Mouse (Mus musculus) urinary bladder, postnatal 36 days (tissue): ENCODE results near the gene Drg1.
"Not testable (repeated sequence)": the region's sequence is repeated elsewhere in the genome, so short reads cannot be mapped to it uniquely, and the experiment has no call there.

Experiments
- DNase-seq, 2 experiments: peaks; one replicate each; pipeline ENCODE4 v3.0.0; 2022; ENCODE audit warnings: low spot score in 2 of 2, mixed read lengths in 1 of 2

The Drg1 gene

DNA sequence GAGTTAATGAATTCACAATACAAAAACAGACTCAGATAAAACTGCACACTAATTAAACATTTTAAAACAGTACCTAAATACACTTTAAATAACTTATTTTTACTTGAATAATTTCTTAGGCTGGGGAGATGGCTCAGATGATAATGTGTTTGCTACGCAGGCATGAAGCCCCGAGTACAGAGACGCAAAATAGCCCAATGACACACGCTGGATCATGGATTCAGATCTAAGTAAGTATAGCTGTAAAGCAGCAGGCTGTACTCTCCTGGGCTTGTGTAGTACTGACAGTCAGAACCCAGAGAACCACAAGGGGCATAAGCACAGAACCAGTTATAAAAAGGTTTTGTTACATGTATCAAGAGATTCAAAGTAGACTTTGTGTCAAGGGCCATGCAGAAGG lies 99.1 kb downstream of the Drg1 start:
- not testable (repeated sequence) for DNase-seq

DNA sequence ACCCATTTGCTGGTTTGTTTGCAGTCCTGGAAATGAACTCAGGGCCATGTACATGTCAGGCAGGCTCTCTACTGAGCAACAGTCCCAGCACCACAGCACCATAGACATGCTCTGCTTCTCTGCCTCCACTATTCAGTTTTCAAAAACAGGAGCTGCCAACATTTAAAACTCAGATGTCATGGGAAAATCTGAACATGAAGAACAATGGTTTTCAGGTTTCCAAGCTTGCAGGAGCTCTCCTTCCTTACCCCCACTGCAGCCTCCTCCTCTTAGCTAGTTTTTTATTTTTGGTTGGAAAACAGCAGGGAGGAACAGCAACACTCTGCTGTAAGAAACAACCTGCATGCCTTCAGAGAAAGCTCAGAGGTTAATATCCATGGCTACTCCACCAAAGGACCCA lies 99.9 kb downstream of the Drg1 start:
- not testable (repeated sequence) for DNase-seq

DNA sequence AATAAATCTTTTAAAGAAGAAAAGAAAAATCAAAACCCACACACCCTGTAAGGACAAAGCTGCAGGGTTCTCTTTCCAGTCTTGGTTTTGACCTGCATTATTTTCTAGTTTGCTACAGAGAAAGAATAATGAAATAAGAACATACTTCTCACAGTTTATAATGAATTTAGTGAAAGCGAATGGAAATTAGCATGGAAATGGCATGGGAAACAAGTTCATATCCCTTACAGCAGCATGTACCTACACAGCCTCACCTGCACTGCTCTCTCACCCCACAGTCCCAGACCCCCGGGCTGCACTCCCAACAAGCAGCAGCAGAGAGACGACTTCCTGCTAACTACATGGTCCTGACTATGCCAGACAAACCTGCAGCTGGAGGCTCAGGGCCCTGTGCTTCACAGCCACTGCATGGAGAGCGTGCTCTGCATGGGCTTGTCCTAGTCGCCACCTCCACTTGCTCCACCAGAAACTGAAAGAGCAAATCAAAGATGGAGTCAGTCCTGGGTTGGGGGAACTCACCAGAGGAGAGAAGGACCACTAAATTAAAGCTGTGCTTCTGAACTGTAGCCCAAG lies 100.9 kb downstream of the Drg1 start:
- DNase-seq = not testable (repeated sequence)

DNA sequence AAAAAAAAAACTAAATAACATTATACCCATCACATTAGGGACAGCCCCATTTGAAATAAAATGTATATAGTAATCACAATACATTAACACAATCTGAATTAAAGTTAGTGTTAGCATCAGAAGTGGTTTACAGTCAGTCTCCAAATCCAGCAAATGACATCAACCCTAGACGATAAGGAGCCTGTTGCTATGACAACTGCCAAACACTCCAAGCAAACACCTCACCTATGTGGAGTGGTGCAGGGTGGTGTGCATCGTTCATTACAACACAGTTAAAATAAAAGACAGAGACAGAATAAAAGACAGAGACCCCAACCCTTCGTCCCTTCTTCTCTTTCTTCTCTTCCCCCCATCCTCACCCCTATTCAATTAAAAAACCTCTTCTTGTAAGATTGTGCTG lies 102.6 kb downstream of the Drg1 start:
- not testable (repeated sequence) for DNase-seq

DNA sequence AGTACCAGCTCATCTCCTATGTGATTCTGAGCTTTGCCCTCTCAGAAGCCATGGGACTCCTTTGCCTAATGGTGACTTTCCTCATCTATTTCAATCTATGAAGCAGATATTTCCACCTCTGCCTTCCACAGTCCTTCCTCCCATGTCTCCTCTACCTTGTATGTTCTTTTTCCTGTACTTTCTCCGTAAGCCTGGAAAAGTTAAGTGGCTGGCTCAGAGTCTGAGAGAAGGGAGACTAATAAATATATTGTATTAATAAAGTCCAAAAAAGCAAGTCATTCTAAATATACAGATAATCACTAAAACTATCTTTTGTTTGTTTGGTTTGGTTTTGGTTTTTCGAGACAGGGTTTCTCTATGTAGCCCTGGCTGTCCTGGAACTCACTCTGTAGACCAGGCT lies 103.1 kb downstream of the Drg1 start:
- DNase-seq = not testable (repeated sequence)

DNA sequence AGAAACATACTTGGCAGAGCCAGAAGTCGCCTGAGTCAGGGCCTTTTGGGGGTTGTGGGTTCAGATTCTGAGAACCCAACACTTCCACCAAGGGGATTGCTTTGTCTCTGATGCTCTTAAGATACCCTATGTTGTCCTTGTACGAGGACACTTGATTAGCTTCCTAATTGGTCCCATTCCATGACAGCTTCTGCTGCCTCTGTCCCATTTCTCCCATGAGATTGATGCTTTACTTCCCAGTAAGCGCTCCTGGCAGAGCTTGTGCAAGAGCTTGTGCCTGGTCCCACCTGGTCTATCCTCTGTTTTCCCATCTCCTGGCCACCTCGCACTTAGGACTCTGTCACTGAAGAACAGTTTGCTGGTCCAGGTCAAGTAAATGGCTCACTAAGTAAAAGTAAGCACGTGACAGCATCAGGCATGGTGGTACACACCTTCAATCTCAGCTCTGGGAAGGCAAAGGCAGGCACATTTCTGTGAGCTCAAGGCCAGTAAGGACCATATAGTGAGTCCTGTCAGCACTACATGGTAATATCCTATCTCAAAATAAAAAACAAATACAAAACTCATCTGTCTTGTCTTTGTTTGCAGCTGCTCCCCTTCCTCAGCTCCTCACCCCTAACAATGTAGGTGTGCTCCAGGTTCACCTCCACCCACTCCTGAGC lies 103.8 kb downstream of the Drg1 start:
- DNase-seq = peak; percentile 72 to 87

DNA sequence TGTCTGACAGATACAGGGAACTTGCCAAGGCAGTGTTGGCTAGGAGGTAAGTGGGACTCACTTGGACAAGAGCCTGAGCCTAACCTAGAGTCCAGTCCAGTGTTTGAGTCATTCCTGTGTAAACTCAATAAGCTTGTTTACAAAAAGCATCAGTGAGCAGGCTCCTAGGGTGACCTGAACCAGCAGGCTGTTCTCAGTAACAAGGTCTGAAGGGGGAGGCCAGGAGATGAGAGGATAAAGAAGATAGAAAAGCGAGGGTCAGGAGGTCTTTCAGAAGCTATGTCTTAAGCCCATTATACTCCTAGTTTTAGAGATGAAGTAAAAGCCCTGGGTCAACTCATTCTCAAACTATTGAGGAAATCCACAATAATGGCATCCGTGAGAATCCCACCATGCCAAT lies 104.8 kb downstream of the Drg1 start:
- peak; percentile 70 to 78 for DNase-seq

DNA sequence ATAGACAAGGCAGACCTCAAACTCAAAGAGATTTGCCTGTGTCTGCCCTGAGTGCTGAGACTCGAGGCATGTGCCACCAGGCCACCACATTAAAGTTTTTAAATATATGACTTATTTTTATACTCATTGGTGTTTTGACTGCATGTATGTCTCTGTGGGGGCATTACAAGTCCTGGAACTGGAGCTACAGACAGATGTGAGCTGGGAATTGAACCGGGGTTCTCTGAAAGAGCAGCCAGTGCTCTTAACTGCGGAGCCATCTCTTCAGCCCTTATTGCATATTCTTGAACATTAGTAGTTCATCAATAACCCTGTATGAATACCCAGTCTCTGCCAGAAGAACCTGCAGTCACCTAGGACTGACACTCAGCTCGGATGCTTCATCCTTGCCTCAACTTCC lies 107.4 kb downstream of the Drg1 start:
- DNase-seq = not testable (repeated sequence)

DNA sequence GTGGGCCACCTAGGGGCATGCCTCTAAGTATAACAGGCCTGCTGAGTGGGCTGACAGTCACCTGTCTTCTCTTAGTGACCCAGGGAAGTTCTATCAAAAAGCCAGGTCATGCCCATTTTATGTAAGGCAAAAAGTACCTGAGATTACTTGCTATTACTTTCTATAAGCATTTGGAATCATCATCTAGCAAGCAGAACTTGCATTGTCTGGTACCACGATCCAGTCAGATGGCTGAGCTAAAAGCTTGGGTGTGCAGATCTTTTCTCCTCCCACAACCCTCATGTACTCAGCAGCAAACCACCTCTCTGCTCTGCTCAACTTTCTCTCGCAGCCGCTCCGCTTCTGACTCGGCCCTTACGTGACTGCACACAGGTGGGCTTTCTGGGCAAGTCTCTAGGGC lies 108.2 kb downstream of the Drg1 start:
- DNase-seq = not testable (repeated sequence)

DNA sequence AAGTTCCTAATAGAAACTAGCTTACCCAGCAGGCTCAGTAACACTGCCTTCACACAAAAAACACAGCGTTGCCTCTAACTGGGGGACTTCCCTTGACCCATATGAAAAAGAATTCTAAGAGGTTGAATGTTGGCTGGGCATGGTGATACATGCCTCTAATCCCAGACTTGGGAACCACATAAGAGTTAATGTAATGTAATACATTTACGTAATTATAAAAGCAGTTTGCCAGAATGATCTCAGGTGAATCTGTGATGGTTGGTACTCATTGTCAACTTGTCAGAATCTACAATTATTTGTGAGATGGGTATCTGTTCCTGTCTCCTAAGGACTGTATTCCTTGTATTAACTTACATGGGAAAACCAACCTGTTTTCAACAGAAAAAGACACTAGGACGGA lies 109.2 kb downstream of the Drg1 start:
- DNase-seq = not testable (repeated sequence)

DNA sequence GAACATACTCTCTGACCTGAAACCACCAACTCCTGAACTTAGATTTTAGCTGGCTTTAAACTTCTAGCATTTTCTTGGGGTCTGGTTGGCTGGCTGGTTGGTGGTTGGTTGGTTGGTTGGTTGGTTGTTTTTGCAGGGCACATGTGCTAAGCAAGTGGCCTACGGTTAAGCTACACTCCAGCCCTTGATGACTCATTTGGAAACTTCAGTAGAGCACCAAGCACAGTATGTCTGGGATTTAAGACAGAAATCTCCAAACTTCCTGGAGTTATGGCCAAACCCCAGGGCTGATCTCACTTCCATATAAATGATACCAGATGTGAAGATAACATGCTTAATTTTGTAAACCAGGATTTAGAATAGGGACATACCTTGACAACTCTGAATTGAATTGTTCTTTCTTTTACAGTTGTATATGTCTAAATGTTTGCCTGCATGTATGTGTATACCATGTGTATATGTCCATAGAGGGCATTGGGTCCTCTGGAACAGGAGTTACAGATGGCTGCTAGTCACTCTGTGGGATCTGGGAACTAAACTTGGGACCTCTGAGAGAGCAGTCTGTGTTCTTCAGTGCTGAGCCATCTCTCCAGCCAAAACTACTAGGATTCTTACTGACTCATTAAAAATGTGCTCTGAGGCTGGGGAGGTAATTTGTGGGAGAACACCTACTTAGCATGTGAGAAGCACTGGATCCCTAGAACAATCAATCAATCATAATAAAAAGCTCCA lies 112.4 kb downstream of the Drg1 start:
- peak; percentile 74 to 84 for DNase-seq

DNA sequence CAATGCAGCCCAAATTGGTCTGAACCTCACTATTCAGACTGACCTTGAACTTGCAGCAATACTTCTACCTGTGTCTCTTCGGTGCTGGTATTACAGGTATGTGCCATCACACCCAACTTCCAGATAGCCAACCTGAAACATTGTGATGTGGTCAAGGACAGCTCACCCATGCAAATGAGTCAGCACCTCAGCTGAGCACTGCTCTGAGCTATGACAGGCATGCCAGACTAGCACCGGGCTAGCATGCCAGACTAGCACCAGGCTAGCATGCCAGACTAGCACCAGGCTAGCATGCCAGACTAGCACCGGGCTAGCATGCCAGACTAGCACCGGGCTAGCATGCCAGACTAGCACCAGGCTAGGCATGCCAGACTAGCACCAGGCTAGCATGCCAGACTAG lies 114.9 kb downstream of the Drg1 start:
- DNase-seq = not testable (repeated sequence)

DNA sequence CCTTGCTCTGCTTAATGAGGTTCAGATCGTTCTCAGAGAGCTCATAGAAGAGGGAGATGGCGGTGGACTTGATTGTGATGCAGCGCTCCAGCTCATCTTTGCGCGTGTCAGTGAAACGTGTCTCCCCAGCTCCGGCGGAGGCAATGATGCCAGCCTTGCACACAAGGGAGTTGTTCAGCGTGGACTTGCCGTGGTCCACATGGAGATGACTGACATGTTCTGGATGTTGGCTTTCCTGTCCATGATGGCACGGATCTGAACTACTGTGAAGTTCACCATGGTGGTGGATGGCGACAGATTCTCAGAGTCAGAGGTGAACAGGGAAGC lies 115.6 kb downstream of the Drg1 start:
- DNase-seq = not testable (repeated sequence)

DNA sequence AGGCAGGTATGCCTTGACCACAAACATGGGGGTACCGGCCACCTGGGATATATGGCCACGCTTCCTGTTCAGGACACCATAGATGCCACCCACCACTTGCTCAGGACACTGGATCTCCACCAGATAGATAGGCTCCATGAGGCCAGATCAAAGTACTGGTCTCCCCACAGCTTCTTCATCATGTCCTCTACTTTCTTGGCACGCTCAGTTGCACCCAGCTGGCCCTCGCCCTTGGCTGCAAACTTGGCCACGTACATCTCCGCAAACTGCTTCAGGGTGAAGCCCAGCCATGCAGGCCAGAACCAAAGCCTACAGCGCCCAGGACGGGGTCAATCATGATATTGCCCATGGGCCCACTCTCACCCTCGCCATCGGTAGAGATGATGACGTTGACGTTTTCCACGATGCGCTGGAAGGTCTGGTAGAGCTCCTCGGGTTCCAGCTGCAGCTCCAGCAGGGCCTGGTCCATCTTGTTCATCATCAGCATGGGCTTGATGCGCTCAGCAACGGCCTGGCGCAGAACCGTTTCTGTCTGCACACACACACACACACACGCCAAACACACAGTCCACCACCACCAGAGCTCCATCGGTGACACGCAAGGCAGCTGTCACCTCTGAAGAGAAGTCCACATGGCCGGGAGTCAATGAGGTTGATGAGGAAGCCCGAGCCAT lies 116.1 kb downstream of the Drg1 start:
- not testable (repeated sequence) for DNase-seq

DNA sequence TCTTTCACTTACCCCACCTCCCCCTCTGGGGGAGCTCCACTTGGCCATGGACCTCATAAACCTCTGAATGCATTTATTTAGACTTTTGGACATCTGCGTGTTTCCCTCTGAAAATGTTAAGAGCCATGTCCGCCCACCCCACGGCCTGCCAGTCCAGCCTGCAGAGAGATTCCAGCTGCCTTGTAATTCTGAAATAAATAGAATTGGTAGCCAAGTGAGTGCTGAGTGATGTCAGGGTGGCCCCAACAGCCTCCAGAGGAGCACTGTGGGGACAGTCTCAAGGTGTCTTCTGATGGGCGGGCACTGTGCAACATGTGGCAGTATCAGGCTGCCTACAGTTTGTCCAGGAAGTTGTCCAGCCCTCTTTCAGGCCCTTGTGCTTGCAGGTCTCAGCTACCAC lies 116.7 kb downstream of the Drg1 start:
- not testable (repeated sequence) for DNase-seq

DNA sequence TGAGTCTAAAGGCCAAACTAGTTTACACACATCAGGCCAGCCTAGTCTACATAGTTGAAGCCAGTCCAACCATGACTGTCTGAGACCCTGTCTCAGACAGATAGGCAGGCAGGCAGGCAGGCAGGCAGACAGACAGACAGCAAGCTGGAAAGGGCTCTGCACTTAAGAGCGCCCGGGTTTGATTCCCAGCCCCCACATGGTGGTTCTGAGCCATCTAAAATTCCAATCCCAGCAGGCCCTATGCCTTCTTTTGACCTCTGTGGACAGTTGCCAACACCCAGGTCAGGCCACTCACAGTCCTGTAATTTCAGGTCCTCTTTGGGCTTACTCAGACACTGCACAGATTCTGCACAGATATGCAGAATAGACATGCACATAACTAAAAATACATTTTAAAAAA lies 119.4 kb downstream of the Drg1 start:
- DNase-seq = not testable (repeated sequence)

DNA sequence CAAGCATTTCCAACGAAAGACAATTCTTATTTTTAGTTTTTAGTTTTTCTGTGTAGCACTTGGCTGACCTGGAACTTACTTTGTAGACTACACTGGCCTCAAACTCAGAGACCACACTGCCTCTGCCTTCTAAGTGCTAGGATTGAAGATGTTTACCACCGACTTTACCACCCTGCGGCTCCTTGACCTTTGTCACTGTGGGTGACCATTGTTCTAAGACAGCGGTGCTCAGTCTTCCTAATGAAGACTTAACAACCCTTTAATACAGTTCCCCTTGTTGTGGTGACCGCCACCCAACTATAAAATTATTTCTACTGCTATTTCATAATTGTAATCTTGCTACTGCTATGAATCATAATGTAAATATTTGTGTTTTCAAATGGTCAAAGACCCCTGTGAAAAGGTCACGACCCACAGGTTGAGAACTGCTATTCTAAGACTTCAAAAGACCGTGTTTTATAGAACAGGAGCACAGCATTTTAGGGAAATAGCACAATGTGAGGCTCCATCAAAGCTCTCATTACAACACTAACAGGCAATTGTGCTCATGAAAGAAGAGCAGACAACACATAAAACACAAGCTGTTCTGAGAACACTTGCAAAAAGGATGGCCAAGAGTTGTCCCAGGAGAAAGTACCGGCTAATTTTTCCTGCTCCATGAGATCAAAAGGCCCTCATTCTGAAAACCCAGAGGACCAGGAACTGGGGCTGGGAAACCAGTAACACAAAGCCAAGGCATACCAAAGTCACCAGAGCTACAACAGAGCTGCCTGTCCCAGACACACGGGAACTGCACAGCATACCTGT lies 120.7 kb downstream of the Drg1 start:
- DNase-seq = not testable (repeated sequence)

DNA sequence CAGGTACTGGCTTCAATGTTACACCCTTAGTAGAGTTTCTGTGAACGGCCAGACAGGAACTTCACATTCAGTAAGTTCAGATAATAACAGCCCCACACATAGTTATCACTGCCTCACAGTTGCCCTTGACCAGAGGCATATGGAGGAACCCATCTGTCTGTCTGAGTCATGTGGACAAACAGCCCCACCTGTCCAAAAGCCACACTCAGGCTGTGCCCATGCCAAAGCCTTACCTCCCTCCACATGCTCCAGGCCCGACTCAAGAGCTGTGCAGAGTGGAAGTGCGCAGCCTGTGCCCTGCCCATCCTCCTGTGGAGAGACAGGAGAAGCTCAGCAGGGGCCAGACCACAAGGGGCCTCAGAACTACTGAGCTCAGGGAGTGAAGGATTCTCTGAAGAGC lies 122.2 kb downstream of the Drg1 start:
- not testable (repeated sequence) for DNase-seq

DNA sequence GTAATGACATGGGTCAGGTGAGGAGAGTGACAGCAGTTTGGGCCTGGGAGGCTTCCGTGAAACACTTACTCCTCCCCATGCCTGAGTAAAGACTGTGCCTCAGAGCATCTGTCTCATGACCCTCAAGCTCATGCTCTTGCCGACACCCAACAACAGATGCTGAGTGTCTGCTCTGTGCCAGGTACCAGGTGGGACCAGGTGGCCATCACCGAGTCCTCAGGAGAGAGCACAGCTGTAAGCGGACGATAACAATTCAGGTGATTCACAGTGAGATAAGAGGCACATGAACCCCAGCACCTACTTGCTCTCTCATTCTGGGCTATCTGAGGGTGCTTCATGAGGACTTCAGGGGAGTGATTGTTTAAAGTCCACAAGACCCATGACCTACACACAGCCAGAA lies 123.8 kb downstream of the Drg1 start:
- peak; percentile 88 to 98 for DNase-seq

DNA sequence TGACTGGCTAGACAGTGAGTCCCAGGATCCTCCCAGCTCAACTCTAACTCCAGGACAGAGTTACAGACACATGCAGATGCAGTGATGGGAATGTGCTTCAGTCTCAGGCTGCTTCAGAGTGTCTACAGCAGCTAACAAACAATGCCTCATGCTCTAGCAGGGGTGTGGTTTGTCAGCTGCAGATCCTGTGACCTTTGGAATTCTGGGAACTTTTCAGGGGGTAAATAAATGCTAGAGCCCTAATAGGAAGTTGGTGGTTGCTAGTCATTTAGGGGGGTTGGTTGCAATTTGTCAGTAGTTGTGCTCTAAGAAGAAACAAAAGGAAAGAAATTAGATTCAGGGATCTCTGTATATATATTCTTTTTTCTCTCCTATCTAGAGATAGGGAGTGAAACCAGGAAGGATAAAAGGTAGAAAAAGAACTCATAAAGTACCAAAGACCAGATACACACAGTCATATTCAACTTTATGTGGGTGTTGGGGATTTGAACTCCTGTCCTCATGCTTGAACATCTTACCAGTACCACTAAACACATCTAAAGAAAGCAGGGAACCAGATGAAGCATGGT lies 125.2 kb downstream of the Drg1 start:
- DNase-seq = not testable (repeated sequence)

DNA sequence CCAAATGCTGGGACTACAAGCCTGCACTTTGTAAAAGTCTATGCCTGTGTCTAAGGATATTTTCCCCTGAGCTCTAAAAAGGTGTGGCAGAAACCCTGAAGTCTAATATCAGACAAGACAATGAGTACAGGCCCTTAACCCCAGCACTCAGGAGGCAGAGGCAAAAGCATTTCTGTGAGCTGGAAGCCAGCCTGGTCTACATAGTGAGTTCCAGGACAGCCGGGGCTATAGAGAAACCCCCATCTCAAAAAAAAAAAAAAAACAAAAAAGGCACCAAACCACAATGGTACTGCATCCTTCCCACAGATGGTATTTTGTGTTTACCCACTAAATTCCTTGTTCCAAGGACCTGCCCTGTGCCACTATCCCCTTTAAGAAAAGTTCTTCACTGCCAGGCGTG lies 127.9 kb downstream of the Drg1 start:
- DNase-seq = peak in 1 of 2 experiments; percentile 55
